ENCODE assay signal across 25 mouse cellular contexts in genomic region chr6:128835571-128835970, GRCm38 (mm10). TPM values are rescaled to one million over a fixed set of nuclear protein-coding genes. Genes with fewer than 3 reads are reported as not detected.
DNase-seq lines count a peak whose midpoint lies in the region; ATAC-seq lines count a peak whose summit lies in the region.
"Had no signal": no experiment of that assay in that cellular context is flagged by ENCODE, and none has a peak within 500 bp of the region (broad histone marks: within the 10 kb centered on the region; RNA-seq: fewer than 3 reads in every experiment).

No protein-coding gene starts in this region.

- no peak overlapping the region for H3K4me2 ChIP-seq in midbrain, embryonic 14.5 days (ENCODE audit: low read length)
- H3K4me2 ChIP-seq: embryonic facial prominence, embryonic 13.5 days; hindbrain, embryonic 12.5 days; kidney, embryonic 15.5 days; limb, embryonic 13.5 days; lung, embryonic 14.5 days; midbrain, embryonic 12.5 days; neural tube, embryonic 15.5 days had no signal

- 89% methylated on average over 4 of the region's 4 CpGs for WGBS in embryonic facial prominence, embryonic 10.5 days
- WGBS in midbrain, embryonic 14.5 days: 93% methylated on average over 4 of the region's 4 CpGs

- H3K27me3 ChIP-seq in embryonic facial prominence, embryonic 10.5 days (replicated peaks; ENCODE audit: low read depth, poor library complexity, severe bottlenecking): no peaks in the 10 kb centered on the region
- no peaks in the 10 kb centered on the region for H3K27me3 ChIP-seq in midbrain, embryonic 14.5 days (ENCODE audit: control insufficient read depth, insufficient read depth, low read length)
- H3K27me3 ChIP-seq: embryonic facial prominence, embryonic 13.5 days; hindbrain, embryonic 12.5 days; kidney, embryonic 15.5 days; limb, embryonic 13.5 days; midbrain, embryonic 12.5 days; neural tube, embryonic 15.5 days had no signal

- DNase-seq in heart, adult 11 months: peak; percentile 51
- no peak for DNase-seq in heart, postnatal 4 days
- peak; percentile 15 for DNase-seq in thymus, postnatal 4 days
- DNase-seq in thymus, postnatal 14 days: no peak
- DNase-seq in gastrocnemius, postnatal 14 days: no peak
- DNase-seq in embryonic facial prominence, embryonic 10.5 days (ENCODE audit: low spot score): no peak
- DNase-seq in midbrain, embryonic 14.5 days: no peak
- DNase-seq: adrenal gland, postnatal 36 days; cerebellum, adult 2 months; forebrain, postnatal 0 days; gastrocnemius, adult 2 months; lung, embryonic 14.5 days; thymus, adult 18-20 months had no signal

- intact Hi-C loops in gastrocnemius, postnatal 14 days (cut with DNase I; ENCODE audit: low total_unique reads): no loop called here

- ATAC-seq in megakaryocyte progenitor cell, adult 5-6 weeks (replicated peaks; ENCODE audit: poor library complexity): peak; percentile 10; the same call in 1 of the 2 replicates
- ATAC-seq in midbrain, embryonic 14.5 days (ENCODE audit: low FRiP score, low TSS enrichment): no peak
- ATAC-seq: forebrain, postnatal 0 days had no signal

- peaks cover 11% of the 10 kb centered on the region for H3K4me1 ChIP-seq in embryonic facial prominence, embryonic 10.5 days
- H3K4me1 ChIP-seq in midbrain, embryonic 14.5 days (ENCODE audit: control insufficient read depth, insufficient read depth, low read length): no peaks in the 10 kb centered on the region
- H3K4me1 ChIP-seq: midbrain, embryonic 12.5 days had no signal

- no peak overlapping the region for H3K9ac ChIP-seq in midbrain, embryonic 14.5 days (replicated peaks; ENCODE audit: low read length)
- H3K9ac ChIP-seq: embryonic facial prominence, embryonic 13.5 days; forebrain, postnatal 0 days; hindbrain, embryonic 12.5 days; kidney, embryonic 15.5 days; limb, embryonic 13.5 days; lung, embryonic 14.5 days; midbrain, embryonic 12.5 days; neural tube, embryonic 15.5 days had no signal

- H3K27ac ChIP-seq in embryonic facial prominence, embryonic 10.5 days (replicated peaks): no peak overlapping the region
- no peak overlapping the region for H3K27ac ChIP-seq in midbrain, embryonic 14.5 days (replicated peaks; ENCODE audit: low read depth, low read length)
- H3K27ac ChIP-seq: embryonic facial prominence, embryonic 13.5 days; gastrocnemius, adult 2 months; hindbrain, embryonic 12.5 days; kidney, embryonic 15.5 days; limb, embryonic 13.5 days; midbrain, embryonic 12.5 days; neural tube, embryonic 15.5 days had no signal

- H3K9me3 ChIP-seq in embryonic facial prominence, embryonic 10.5 days: no peaks in the 10 kb centered on the region
- H3K9me3 ChIP-seq in midbrain, embryonic 14.5 days (ENCODE audit: control insufficient read depth, low read length): no peaks in the 10 kb centered on the region
- H3K9me3 ChIP-seq: embryonic facial prominence, embryonic 13.5 days; hindbrain, embryonic 12.5 days; kidney, embryonic 15.5 days; limb, embryonic 13.5 days; midbrain, embryonic 12.5 days; neural tube, embryonic 15.5 days had no signal

- no peaks in the 10 kb centered on the region for H3K36me3 ChIP-seq in embryonic facial prominence, embryonic 10.5 days (replicated peaks)
- no peaks in the 10 kb centered on the region for H3K36me3 ChIP-seq in midbrain, embryonic 14.5 days (ENCODE audit: control insufficient read depth, insufficient read depth, low read length)
- H3K36me3 ChIP-seq: embryonic facial prominence, embryonic 13.5 days; hindbrain, embryonic 12.5 days; kidney, embryonic 15.5 days; limb, embryonic 13.5 days; midbrain, embryonic 12.5 days; neural tube, embryonic 15.5 days had no signal

- no peak overlapping the region for H3K4me3 ChIP-seq in embryonic facial prominence, embryonic 10.5 days
- H3K4me3 ChIP-seq in midbrain, embryonic 14.5 days (replicated peaks; ENCODE audit: low read depth, low read length): no peak overlapping the region
- H3K4me3 ChIP-seq: embryonic facial prominence, embryonic 13.5 days; gastrocnemius, adult 2 months; hindbrain, embryonic 12.5 days; kidney, embryonic 15.5 days; limb, embryonic 13.5 days; midbrain, embryonic 12.5 days; neural tube, embryonic 15.5 days had no signal

RNA-seq across cellular contexts. Expression of gene Klrb1b, which starts 9.4 kb away (rescaled TPM):
- total RNA-seq in heart, postnatal 4 days (2021): not detected
- 0.32 and 1.4 TPM in 2 replicates for total RNA-seq in megakaryocyte progenitor cell, adult 5-6 weeks (2015)
- total RNA-seq in megakaryocyte progenitor cell, adult 5-6 weeks (2017): not detected in 2 replicates
- not detected for total RNA-seq in gastrocnemius, postnatal 14 days (2021)
- polyA plus RNA-seq in embryonic facial prominence, embryonic 10.5 days (2016; fragmentation: Nextera tagmentation; extraction: Ambion mirVana): not detected in 2 replicates
- 0.09 and 0.14 TPM in 2 replicates for polyA plus RNA-seq in midbrain, embryonic 14.5 days (2014; fragmentation: Nextera tagmentation; extraction: Ambion mirVana)
- total RNA-seq: common myeloid progenitor, adult 5-6 weeks; forebrain, postnatal 0 days; gastrocnemius, adult 2 months; heart, adult 8-10 months; left cerebral cortex, adult 18-20 months had no signal
- polyA plus RNA-seq: cerebellum, adult 2 months; embryonic facial prominence, embryonic 13.5 days; forebrain, postnatal 0 days; hindbrain, embryonic 12.5 days; limb, embryonic 13.5 days; lung, embryonic 14.5 days; midbrain, embryonic 12.5 days; neural tube, embryonic 15.5 days had no signal

RNA-seq across cellular contexts. Expression of gene Gm44511, which starts 9.5 kb away (rescaled TPM):
- total RNA-seq in heart, postnatal 4 days (2021): not detected
- not detected in 2 replicates for total RNA-seq in megakaryocyte progenitor cell, adult 5-6 weeks (2015)
- total RNA-seq in megakaryocyte progenitor cell, adult 5-6 weeks (2017): not detected in 2 replicates
- not detected for total RNA-seq in gastrocnemius, postnatal 14 days (2021)
- polyA plus RNA-seq in embryonic facial prominence, embryonic 10.5 days (2016; fragmentation: Nextera tagmentation; extraction: Ambion mirVana): not detected in 2 replicates
- polyA plus RNA-seq in midbrain, embryonic 14.5 days (2014; fragmentation: Nextera tagmentation; extraction: Ambion mirVana): not detected in 2 replicates
- total RNA-seq: adrenal gland, postnatal 36 days; forebrain, postnatal 0 days; gastrocnemius, adult 2 months; heart, adult 8-10 months; left cerebral cortex, adult 18-20 months had no signal
- polyA plus RNA-seq: cerebellum, adult 2 months; embryonic facial prominence, embryonic 13.5 days; forebrain, postnatal 0 days; heart, embryonic 16.5 days; hindbrain, embryonic 12.5 days; inflammation-experienced regulatory T-cells, adult 6 months; kidney, embryonic 15.5 days; limb, embryonic 13.5 days; lung, embryonic 14.5 days; midbrain, embryonic 12.5 days; neural tube, embryonic 15.5 days had no signal

RNA-seq across cellular contexts. Expression of gene Klrb1c, which starts 46.6 kb away (rescaled TPM):
- not detected for total RNA-seq in heart, postnatal 4 days (2021)
- 0.07 and 0.96 TPM in 2 replicates for total RNA-seq in megakaryocyte progenitor cell, adult 5-6 weeks (2015)
- total RNA-seq in megakaryocyte progenitor cell, adult 5-6 weeks (2017): 0.37 and 0.51 TPM in 2 replicates
- under 1 TPM in 1 of 2 experiments, not detected in 1; 0.14 TPM for total RNA-seq in gastrocnemius, postnatal 14 days (2021)
- polyA plus RNA-seq in embryonic facial prominence, embryonic 10.5 days (2016; fragmentation: Nextera tagmentation; extraction: Ambion mirVana): not detected in 2 replicates
- not detected in 2 replicates for polyA plus RNA-seq in midbrain, embryonic 14.5 days (2014; fragmentation: Nextera tagmentation; extraction: Ambion mirVana)
- total RNA-seq: gastrocnemius, adult 2 months; left cerebral cortex, adult 18-20 months had no signal
- polyA plus RNA-seq: cerebellum, adult 2 months; embryonic facial prominence, embryonic 13.5 days; hindbrain, embryonic 12.5 days; midbrain, embryonic 12.5 days had no signal

RNA-seq across cellular contexts. Expression of gene Clec2i, which starts 51.8 kb away (rescaled TPM):
- not detected for total RNA-seq in heart, postnatal 4 days (2021)
- 3.1 and 6.7 TPM in 2 replicates for total RNA-seq in megakaryocyte progenitor cell, adult 5-6 weeks (2015)
- 4.8 and 9.2 TPM in 2 replicates for total RNA-seq in megakaryocyte progenitor cell, adult 5-6 weeks (2017)
- not detected for total RNA-seq in gastrocnemius, postnatal 14 days (2021)
- not detected in 2 replicates for polyA plus RNA-seq in embryonic facial prominence, embryonic 10.5 days (2016; fragmentation: Nextera tagmentation; extraction: Ambion mirVana)
- not detected in 2 replicates for polyA plus RNA-seq in midbrain, embryonic 14.5 days (2014; fragmentation: Nextera tagmentation; extraction: Ambion mirVana)
- total RNA-seq: adrenal gland, postnatal 36 days; forebrain, postnatal 0 days; gastrocnemius, adult 2 months; left cerebral cortex, adult 18-20 months had no signal
- polyA plus RNA-seq: cerebellum, adult 2 months; hindbrain, embryonic 12.5 days; midbrain, embryonic 12.5 days; neural tube, embryonic 15.5 days had no signal

RNA-seq across cellular contexts. Expression of gene BC035044, which starts 55.4 kb away (rescaled TPM):
- under 1 TPM in 1 of 2 experiments, not detected in 1; 0.21 TPM for total RNA-seq in heart, postnatal 4 days (2021)
- total RNA-seq in megakaryocyte progenitor cell, adult 5-6 weeks (2015): 237 and 280 TPM in 2 replicates
- total RNA-seq in megakaryocyte progenitor cell, adult 5-6 weeks (2017): 243 and 287 TPM in 2 replicates
- total RNA-seq in gastrocnemius, postnatal 14 days (2021): under 1 TPM in 1 of 2 experiments, not detected in 1; 0.13 TPM
- polyA plus RNA-seq in embryonic facial prominence, embryonic 10.5 days (2016; fragmentation: Nextera tagmentation; extraction: Ambion mirVana): 1.1 and 2.0 TPM in 2 replicates
- 0.19 and 0.36 TPM in 2 replicates for polyA plus RNA-seq in midbrain, embryonic 14.5 days (2014; fragmentation: Nextera tagmentation; extraction: Ambion mirVana)
- total RNA-seq: gastrocnemius, adult 2 months had no signal

Comparison
In these comparisons a context has a peak if more than half of its experiments do, and no peak if none do; other contexts are left out.
1. DNase-seq: peak in heart, adult 11 months (single experiment) and thymus, postnatal 4 days (single experiment); none in heart, postnatal 4 days (single experiment), thymus, postnatal 14 days (single experiment), gastrocnemius, postnatal 14 days (single experiment), embryonic facial prominence, embryonic 10.5 days (single experiment) and midbrain, embryonic 14.5 days (single experiment).